Mouse (Mus musculus) erythroblast, embryonic 14.5 days (primary cell): ENCODE measurements around the gene Sct. TPM values are rescaled to one million over a fixed set of nuclear protein-coding genes. Genes with fewer than 3 reads are reported as not detected.

Experiments used
- H3K27me3 ChIP-seq: 2 replicates; pipeline ENCODE4 v1.6.1; 2012; ENCODE audit warnings: inconsistent platforms; ENCODE audit not compliant: control insufficient read depth
- H3K36me3 ChIP-seq: 2 replicates; pipeline ENCODE4 v1.6.1; 2012; ENCODE audit warnings: mild to moderate bottlenecking, inconsistent platforms; ENCODE audit not compliant: control insufficient read depth
- H3K4me1 ChIP-seq: 2 replicates; pipeline ENCODE4 v1.6.1; 2012; ENCODE audit warnings: inconsistent platforms; ENCODE audit not compliant: control insufficient read depth
- H3K4me3 ChIP-seq: replicated peaks from 2 replicates; pipeline ENCODE3; 2012; ENCODE audit warnings: moderate library complexity, mild to moderate bottlenecking, inconsistent platforms
- H3K9me3 ChIP-seq: 2 replicates; pipeline ENCODE4 v1.6.1; 2012; ENCODE audit warnings: low read length, inconsistent platforms, mixed read lengths; ENCODE audit not compliant: control insufficient read depth
- GATA1 ChIP-seq: IDR thresholded peaks from 2 replicates; pipeline ENCODE4 v1.6.1; 2012; ENCODE audit warnings: low read length, inconsistent platforms, mixed read lengths
- TAL1 ChIP-seq: IDR thresholded peaks from 3 replicates; pipeline ENCODE4 v1.6.1; 2012; ENCODE audit warnings: low read length, inconsistent platforms, mixed read lengths
- polyA plus RNA-seq: library from polyadenylated mRNA; stranded (reverse); fragments of >175 nt; gene quantifications from 2 replicates; pipeline ENCODE4 v1.2.3, GENCODE M21; 2012

Sct gene
- polyA plus RNA-seq, 1 experiment, result not detected

GRCm38 (mm10) chr7:141293852-141294471 lies 15.0 kb upstream of the Sct start:
- Histone ChIP-seq H3K27me3 (peaks cover 68% of the 10 kb centered on the region), H3K36me3 (peaks cover 18% of the 10 kb centered on the region), H3K4me1 (peaks cover 16% of the 10 kb centered on the region), H3K4me3 (no peak overlapping the region), H3K9me3 (peaks cover 8% of the 10 kb centered on the region)
- TF ChIP-seq TAL1, result no peak
- TF ChIP-seq GATA1, result no peak

GRCm38 (mm10) chr7:141292583-141293388 lies 13.9 kb upstream of the Sct start:
- no peak for TF ChIP-seq GATA1
- no peak for TF ChIP-seq TAL1
- peaks cover 10% of the 10 kb centered on the region for H3K4me1 ChIP-seq
- H3K9me3 ChIP-seq, result peaks cover 8% of the 10 kb centered on the region
- peaks cover 13% of the 10 kb centered on the region for H3K36me3 ChIP-seq
- H3K4me3 ChIP-seq, result no peak overlapping the region
- peaks cover 76% of the 10 kb centered on the region for H3K27me3 ChIP-seq

- H3K4me1 ChIP-seq, result peaks cover 6% of the 10 kb centered on the region
- H3K4me3 ChIP-seq, result no peak within 1 kb of the TSS
- peaks cover 8% of the 10 kb centered on the region for H3K9me3 ChIP-seq
- no peak for TF ChIP-seq GATA1
- no peak for TF ChIP-seq TAL1
- peaks cover 76% of the 10 kb centered on the region for H3K27me3 ChIP-seq
- peaks cover 5% of the 10 kb centered on the region for H3K36me3 ChIP-seq
Measured at GRCm38 (mm10) chr7:141291921-141292582, 13.1 kb upstream of the Sct start, which contains the start of gene Drd4. Gene Drd4 (plus strand): TSS chr7:141292006.

GRCm38 (mm10) chr7:141288042-141288441 lies 9.1 kb upstream of the Sct start:
- no peak for TF ChIP-seq TAL1
- no peak for TF ChIP-seq GATA1
- H3K36me3 ChIP-seq, result no peaks in the 10 kb centered on the region
- H3K4me3 ChIP-seq, result no peak overlapping the region
- H3K9me3 ChIP-seq, result peaks cover 3% of the 10 kb centered on the region; the same call in 1 of the 2 replicates
- H3K27me3 ChIP-seq, result peaks cover 47% of the 10 kb centered on the region
- H3K4me1 ChIP-seq, result 0 out of 2 replicates have a peak, but pooled peaks cover 2% of the 10 kb centered on the region

GRCm38 (mm10) chr7:141282756-141283155 lies 3.8 kb upstream of the Sct start:
- Histone ChIP-seq H3K4me1 (peaks cover 7% of the 10 kb centered on the region), H3K27me3 (peaks cover 39% of the 10 kb centered on the region), H3K36me3 (no peaks in the 10 kb centered on the region), H3K4me3 (no peak overlapping the region), H3K9me3 (no peaks in the 10 kb centered on the region)
- no peak for TF ChIP-seq GATA1
- no peak for TF ChIP-seq TAL1

- no peak overlapping the region for H3K4me3 ChIP-seq
- peaks cover 7% of the 10 kb centered on the region for H3K4me1 ChIP-seq
- TF ChIP-seq TAL1 (no peak), GATA1 (no peak)
- no peaks in the 10 kb centered on the region for H3K9me3 ChIP-seq
- H3K27me3 ChIP-seq, result peaks cover 46% of the 10 kb centered on the region
- H3K36me3 ChIP-seq, result no peaks in the 10 kb centered on the region
Measured at GRCm38 (mm10) chr7:141281442-141281841, 2.5 kb upstream of the Sct start.

- Histone ChIP-seq H3K36me3 (no peaks in the 10 kb centered on the region), H3K4me3 (no peak overlapping the region), H3K27me3 (peaks cover 48% of the 10 kb centered on the region), H3K4me1 (peaks cover 7% of the 10 kb centered on the region), H3K9me3 (no peaks in the 10 kb centered on the region)
- no peak for TF ChIP-seq GATA1
- TF ChIP-seq TAL1, result no peak
Measured at GRCm38 (mm10) chr7:141277701-141278678, 943 bp downstream of the Sct start.

GRCm38 (mm10) chr7:141276546-141276945 lies 2.4 kb downstream of the Sct start, which contains the start of gene Cdhr5:
Gene Cdhr5 (minus strand): TSS chr7:141276786.
- Histone ChIP-seq H3K36me3 (no peaks in the 10 kb centered on the region), H3K9me3 (no peaks in the 10 kb centered on the region), H3K27me3 (peaks cover 43% of the 10 kb centered on the region), H3K4me1 (peaks cover 7% of the 10 kb centered on the region), H3K4me3 (no peak within 1 kb of the TSS)
- TF ChIP-seq GATA1, result no peak
- TF ChIP-seq TAL1, result no peak

- Histone ChIP-seq H3K4me1 (peaks cover 7% of the 10 kb centered on the region), H3K9me3 (no peaks in the 10 kb centered on the region), H3K36me3 (no peaks in the 10 kb centered on the region), H3K27me3 (peaks cover 40% of the 10 kb centered on the region), H3K4me3 (no peak overlapping the region)
- no peak for TF ChIP-seq TAL1
- TF ChIP-seq GATA1, result no peak
Measured at GRCm38 (mm10) chr7:141275356-141275755, 3.6 kb downstream of the Sct start.
